Mouse (Mus musculus) thymus, postnatal 10 days (tissue): ENCODE measurements around the gene Trim10.
A peak's percentile ranks its signal among the peaks of the same experiment; 100 is the strongest.

Experiments used
- DNase-seq, 2 experiments: peaks; one replicate each; pipeline ENCODE4 v3.0.0; 2021; ENCODE audit warnings: low spot score in 2 of 2

Trim10 gene

GRCm38 (mm10) chr17:36869284-36869954 is at the start of gene Trim10:
Gene Trim10 (plus strand): TSS chr17:36869574.
- no peak for DNase-seq

GRCm38 (mm10) chr17:36824005-36824404 is 45.4 kb upstream of the Trim10 start:
- peak; percentile 25 to 58 for DNase-seq

- DNase-seq: peak in 1 of 2 experiments; percentile 37
Observed at GRCm38 (mm10) chr17:36825525-36825924, 43.8 kb upstream of the Trim10 start.

DNA sequence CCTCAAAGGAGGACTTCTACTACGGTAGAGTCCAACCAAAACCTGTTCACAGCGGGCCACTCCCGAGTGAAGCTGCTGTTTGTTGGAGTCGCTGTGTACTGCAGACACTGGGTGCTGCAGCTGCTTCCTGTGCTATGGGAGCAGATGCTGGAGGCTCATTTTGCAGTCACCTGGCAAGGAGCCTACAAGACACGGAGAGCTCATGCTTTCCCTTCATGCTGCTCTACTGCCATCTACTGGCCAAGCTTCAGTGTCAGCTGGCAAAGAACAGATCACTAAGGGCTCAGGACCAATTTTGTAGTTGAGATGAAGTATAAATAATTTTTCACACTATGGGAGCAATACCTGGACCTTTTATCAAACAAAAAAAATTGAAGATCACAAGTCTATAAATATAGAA is 43.4 kb upstream of the Trim10 start:
- peak; percentile 74 to 91 for DNase-seq

DNA sequence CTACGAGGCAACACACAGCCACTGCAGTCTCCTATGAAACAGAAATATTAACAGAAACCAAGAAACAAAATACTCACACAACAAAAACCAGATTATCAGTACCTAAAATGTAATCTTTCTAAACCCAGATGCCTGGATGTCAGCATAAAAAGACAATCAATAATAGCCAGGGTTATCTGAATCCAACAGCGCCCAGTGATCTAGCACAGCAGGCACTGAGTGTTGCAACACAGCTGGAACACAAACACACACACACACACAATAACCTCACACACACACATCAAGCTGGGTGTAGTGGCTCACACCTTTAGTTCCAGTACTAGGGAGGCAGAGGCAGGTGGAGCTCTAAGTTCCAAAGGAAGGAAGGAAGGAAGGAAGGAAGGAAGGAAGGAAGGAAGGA is 40.9 kb upstream of the Trim10 start:
- DNase-seq: no peak

GRCm38 (mm10) chr17:36830470-36830869 is 38.9 kb upstream of the Trim10 start:
- no peak for DNase-seq

DNA sequence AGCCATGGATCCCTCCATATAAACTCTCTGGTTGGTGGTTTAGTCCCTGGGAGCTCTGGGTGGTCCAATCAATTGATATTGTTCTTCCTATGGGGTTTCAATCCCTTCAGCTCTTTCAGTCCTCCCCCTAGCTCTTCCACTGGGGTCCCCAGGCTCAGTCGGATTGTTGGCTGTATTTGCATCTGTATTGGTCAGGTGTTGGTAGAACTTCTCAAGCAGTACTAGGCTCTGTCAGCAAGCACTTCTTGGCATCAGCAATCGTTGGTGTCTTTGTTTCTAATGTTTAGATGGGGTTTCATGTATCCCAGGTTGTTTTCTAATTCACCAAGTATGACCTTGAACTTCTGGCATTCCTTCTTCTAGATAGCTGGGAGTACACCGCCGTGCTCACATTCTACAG is 36.7 kb upstream of the Trim10 start:
- no peak for DNase-seq

DNA sequence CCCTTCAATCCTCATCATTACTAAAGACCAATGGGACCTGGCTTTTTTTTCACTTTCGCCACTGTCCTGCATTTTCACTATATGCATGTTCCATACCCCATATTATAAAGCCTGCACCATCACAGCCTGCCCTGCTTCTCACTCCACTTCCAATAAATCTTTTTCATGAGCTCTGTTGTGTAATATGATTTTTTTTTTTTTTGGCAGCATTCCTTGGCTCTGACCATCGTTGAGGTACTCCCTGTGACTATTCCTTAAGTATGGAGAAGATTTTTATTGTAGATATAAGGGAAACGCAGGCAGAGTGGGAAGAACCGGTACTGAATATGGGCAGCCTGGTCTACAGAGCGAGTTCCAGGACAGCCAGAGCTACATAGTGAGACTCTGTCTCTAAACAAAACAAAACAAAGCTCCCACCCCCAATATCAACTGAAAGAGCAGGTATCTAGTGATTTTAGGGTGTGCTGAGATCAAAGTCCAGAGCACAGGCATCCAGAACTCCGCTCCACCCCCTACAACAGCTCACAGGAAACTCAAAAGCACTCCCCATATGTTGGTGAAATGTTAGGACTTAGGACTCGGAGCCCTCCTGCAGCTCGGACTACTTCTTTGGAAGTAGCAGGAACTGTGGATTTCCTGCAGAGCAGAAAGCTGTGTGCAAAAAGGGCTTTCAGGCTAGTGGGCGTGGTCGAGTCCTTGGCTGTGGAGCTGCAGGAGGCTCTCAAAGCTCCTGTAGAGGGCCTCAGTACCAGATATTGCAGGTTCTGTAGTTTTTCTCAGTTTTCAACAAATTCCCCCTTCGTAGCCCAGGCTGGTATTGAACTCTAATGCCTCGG is 33.6 kb upstream of the Trim10 start:
- peak; percentile 48 to 53 for DNase-seq

GRCm38 (mm10) chr17:36836427-36836812 is 33.0 kb upstream of the Trim10 start:
- DNase-seq: no peak

- DNase-seq: peak; percentile 91 to 93
Observed at GRCm38 (mm10) chr17:36836874-36837647, 32.3 kb upstream of the Trim10 start, which contains the start of gene Trim26. Gene Trim26 (plus strand): TSS chr17:36837134.

GRCm38 (mm10) chr17:36839001-36839400 is 30.4 kb upstream of the Trim10 start:
- DNase-seq: no peak

GRCm38 (mm10) chr17:36839931-36840330 is 29.4 kb upstream of the Trim10 start:
- DNase-seq: peak; percentile 19 to 30

DNA sequence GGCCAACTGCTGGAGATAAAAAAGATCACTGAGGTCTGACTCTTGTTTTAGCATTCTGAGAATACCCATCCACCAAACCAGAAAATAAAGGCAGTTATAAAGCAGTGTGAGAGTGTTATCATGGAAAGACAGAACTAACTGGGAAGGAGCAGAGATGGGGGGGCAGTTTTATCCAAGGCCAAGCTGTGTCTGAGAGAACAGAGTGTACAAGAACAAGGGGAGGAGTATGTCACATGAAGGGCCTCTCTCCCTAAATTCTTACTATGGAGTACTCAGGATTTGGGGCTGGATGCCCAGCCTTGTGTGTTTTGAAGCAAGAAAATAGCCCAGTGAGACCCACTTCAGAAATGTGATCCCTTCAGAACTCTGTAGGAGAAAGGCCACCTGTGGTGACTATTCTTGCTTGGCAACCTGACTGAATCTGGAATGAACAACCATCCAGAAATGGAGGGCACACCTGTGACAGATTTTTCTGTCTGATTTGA is 28.4 kb upstream of the Trim10 start:
- no peak for DNase-seq

- no peak for DNase-seq
Observed at GRCm38 (mm10) chr17:36843696-36844095, 25.7 kb upstream of the Trim10 start.

- DNase-seq: no peak
Observed at GRCm38 (mm10) chr17:36844286-36844719, 25.1 kb upstream of the Trim10 start.

DNA sequence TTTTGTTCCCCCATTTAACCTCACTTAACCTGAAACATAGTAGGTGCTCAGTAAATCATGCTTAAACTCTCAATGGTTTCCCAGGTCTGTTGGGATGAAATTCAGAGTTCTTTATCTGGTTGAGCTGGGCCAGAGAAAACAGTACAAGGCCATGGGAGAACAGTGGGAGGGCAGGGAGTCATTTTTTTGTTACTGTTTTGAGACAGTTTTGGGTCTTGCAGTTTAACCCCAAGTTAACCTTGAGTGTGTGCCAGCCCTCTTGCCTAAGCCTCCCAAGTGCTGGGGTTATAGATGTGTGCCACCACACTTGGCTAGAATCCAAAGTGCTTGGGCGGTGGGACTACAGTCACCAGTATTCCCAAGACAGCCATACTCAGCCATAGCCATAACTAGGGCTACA is 24.6 kb upstream of the Trim10 start:
- DNase-seq: no peak

- no peak for DNase-seq
Observed at GRCm38 (mm10) chr17:36848911-36849310, 20.5 kb upstream of the Trim10 start.

- no peak for DNase-seq
Observed at GRCm38 (mm10) chr17:36849992-36850391, 19.4 kb upstream of the Trim10 start.

- DNase-seq: no peak
Observed at GRCm38 (mm10) chr17:36851200-36851599, 18.2 kb upstream of the Trim10 start.

DNA sequence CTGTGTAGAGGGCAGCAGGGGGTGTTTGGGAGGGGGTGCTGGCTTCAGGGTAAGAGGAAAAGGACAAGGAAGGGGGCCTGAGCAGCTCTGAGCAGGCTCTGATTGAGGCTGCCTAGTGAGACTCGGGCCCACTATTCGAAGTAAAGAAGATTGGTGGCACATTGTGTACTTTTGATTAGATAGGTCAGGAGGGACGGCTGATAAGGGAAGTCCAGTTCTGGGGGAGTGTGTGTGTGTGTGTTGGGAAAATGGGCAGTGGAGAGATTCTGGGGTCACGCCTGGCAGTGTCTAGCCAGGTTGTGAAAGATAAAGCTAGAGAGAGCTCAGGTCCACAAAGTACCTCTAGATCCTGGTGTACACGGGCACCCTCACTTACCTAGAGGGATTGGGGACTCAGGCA is 17.7 kb upstream of the Trim10 start:
- no peak for DNase-seq

GRCm38 (mm10) chr17:36855484-36855883 is 13.9 kb upstream of the Trim10 start:
- DNase-seq: no peak

- no peak for DNase-seq
Observed at GRCm38 (mm10) chr17:36856236-36856635, 13.1 kb upstream of the Trim10 start.
